Mouse (Mus musculus): ENCODE measurements around the gene Slirp.
A peak's percentile ranks its signal among the peaks of the same experiment; 100 is the strongest.

Slirp gene

GRCm38 (mm10) chr12:87443700-87444122 is at the start of gene Slirp, which contains the start of gene Alkbh1:
TSS of gene Slirp (plus strand) at chr12:87443896.
TSS of gene Alkbh1 (minus strand) at chr12:87444017.
- DNase-seq (ENCODE audit: low spot score in 2 of 2) = peak; percentile 95 to 96

DNA sequence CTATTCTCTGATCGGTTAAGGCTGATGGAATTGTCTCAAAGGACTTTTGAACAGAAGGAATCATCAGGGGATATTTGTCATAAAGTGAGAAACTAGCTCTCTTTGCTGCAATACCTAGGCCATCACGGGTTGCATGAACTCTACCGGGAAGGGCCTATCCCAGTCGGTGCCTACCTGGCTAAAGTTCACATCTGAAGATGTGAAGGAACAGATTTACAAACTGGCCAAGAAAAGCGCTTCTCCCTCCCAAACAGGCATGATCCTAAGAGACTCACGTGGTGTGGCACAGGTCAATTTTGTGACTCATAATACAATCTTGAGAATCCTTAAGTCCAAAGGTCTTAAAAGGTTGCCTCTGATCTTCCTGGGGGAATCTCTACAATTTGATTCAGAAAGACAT is 49.4 kb upstream of the Slirp start:
- no peak for DNase-seq (ENCODE audit: low spot score in 2 of 2)

DNA sequence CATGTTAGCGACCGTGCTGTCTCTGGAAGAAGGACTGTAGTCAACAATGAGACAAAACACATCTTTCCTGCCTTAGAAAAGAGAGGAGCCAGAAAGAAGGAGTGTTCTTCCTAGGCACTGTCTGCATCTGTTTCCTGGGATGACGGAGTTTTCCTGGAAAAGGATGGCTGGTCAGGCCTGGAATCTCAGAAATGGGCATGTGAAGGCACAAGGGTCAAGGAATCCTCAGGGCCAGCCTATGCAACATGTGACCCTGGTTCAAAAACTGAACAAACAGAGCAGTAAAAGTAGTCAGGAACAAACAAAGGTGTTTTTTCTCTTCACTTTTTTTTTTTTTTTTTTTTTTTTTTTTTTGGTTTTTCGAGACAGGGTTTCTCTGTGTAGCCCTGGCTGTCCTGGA is 46.6 kb upstream of the Slirp start:
- DNase-seq (ENCODE audit: low spot score in 2 of 2) = no peak

- DNase-seq (ENCODE audit: low spot score in 2 of 2) = no peak
Observed at GRCm38 (mm10) chr12:87397811-87398417, 45.8 kb upstream of the Slirp start.

- no peak for DNase-seq (ENCODE audit: low spot score in 2 of 2)
Observed at GRCm38 (mm10) chr12:87399119-87399819, 44.4 kb upstream of the Slirp start.

DNA sequence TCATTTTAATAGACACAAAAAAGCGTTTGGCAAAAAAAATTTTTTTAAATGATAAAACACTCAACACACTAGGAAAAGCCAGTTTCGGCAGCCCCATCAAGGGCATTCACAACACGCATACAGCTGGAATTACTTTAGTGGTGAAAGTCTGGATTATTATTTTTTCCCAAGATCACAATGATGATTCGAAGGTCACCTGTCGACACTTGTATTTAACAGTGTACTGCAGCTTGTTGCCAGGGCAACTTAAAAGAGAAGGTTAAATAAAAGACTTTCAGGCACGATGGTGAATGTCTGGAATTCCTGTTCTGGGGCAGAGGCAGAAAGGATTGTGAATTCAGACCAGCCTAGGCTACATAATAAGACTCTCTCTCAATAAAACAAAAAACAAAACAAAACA is 41.8 kb upstream of the Slirp start:
- DNase-seq (ENCODE audit: low spot score in 2 of 2) = no peak

- DNase-seq (ENCODE audit: low spot score in 2 of 2) = no peak
Observed at GRCm38 (mm10) chr12:87405165-87405564, 38.5 kb upstream of the Slirp start.

- DNase-seq (ENCODE audit: low spot score in 2 of 2) = no peak
Observed at GRCm38 (mm10) chr12:87405721-87406120, 38.0 kb upstream of the Slirp start.

- DNase-seq (ENCODE audit: low spot score in 2 of 2) = peak in 1 of 2 experiments; percentile 32
Observed at GRCm38 (mm10) chr12:87407869-87408605, 35.7 kb upstream of the Slirp start.

GRCm38 (mm10) chr12:87409123-87409522 is 34.6 kb upstream of the Slirp start:
- DNase-seq (ENCODE audit: low spot score in 2 of 2) = no peak

- DNase-seq (ENCODE audit: low spot score in 2 of 2) = no peak
Observed at GRCm38 (mm10) chr12:87410999-87411398, 32.7 kb upstream of the Slirp start.

GRCm38 (mm10) chr12:87413179-87413790 is 30.4 kb upstream of the Slirp start:
- DNase-seq (ENCODE audit: low spot score in 2 of 2) = peak; percentile 65 to 80

DNA sequence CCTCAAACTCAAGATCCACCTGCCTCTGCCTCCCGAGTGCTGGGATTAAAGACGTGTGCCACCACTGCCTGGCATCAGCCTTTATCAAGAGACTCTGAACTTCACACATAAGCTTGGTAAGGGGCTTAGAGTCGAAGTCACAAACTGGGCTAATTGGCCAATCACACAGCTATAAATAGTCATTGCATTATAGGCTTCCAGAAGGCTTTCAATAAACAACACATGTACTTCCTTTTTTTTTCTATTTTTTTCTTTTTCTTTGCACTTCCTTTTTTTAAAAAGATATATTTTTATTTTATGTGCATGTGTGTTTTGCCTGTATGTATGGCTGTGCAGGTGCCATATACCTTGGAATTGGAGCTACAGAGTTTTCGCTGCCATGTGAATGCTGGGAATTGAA is 28.3 kb upstream of the Slirp start:
- no peak for DNase-seq (ENCODE audit: low spot score in 2 of 2)

GRCm38 (mm10) chr12:87416690-87417089 is 27.0 kb upstream of the Slirp start:
- DNase-seq (ENCODE audit: low spot score in 2 of 2) = peak; percentile 35 to 57

DNA sequence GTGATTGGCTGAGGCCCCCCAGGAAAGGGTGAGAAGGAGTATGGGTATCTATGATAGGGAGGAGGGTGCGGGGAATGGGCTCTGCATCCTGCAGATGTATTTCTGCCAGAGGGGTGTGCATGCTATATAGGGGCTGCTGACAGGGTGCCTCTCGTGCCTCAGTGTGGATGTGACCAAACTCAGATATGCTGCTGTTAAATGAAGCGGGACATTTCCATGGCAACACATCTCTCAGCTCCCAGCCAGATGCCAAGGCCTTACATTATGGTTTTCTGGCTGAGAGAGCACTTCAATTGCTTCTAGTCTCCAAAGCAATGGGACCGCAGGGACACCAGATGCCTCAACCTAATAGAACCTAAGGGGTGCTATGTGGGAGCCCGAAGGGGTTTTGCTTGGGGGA is 24.8 kb upstream of the Slirp start:
- peak; percentile 48 to 72 for DNase-seq (ENCODE audit: low spot score in 2 of 2)

GRCm38 (mm10) chr12:87419974-87420485 is 23.7 kb upstream of the Slirp start:
- DNase-seq (ENCODE audit: low spot score in 2 of 2) = no peak

DNA sequence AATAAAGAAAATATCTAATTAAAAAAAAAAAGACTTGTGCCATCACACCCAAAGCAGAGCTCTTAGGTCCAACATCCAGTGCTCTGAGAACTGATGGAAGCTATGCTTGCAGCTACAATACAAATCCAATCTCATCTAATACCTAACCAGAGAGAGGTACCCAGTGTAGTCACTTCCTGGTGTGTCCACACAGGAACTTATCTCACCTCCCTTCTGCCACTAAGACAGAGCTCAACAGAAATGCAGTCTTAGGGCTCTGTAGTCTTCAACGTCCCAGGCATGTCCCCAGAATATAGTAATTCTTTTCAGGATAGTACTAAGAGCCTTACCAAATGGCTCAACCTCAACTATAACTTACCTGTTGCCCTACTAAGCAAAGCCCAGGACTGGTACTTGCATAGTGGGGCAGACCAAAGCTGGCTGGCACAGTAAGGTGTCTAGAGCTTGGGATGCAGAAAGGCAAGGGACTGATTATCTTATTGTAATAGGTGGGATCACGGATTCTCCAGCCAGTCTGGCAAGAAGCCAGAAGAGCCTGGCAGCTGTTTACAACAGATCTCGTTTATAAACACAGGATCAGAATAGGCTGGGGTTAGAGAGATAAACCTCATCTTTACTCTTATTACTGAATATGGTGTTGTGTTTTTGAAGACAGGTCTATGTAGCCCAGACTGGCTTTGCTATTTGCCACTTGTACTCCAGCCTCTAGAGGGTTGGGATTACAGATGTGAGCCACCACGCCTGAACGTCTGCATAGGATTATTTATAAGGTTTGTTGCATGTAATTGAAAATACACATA is 21.8 kb upstream of the Slirp start:
- DNase-seq (ENCODE audit: low spot score in 2 of 2) = no peak

GRCm38 (mm10) chr12:87423700-87424099 is 20.0 kb upstream of the Slirp start:
- DNase-seq (ENCODE audit: low spot score in 2 of 2) = no peak

DNA sequence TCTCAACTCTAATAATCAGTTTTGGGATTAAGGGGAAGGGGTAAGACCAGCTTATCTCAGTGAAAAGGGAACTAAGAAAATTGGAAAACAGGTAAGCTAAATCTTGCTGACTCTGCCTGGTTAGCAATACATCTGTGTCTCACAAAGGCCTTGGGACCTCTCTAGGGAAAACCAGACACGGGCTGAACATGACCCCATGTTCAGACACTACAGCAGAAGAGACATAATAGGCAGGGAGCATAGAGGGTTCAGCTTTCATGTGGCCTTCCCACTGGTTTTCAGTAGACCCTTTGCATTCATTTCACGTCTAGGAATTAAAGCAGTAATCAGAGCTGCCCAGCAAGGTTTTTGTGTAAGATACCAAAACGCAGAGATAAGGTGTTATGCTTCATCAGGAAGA is 19.2 kb upstream of the Slirp start:
- no peak for DNase-seq (ENCODE audit: low spot score in 2 of 2)

DNA sequence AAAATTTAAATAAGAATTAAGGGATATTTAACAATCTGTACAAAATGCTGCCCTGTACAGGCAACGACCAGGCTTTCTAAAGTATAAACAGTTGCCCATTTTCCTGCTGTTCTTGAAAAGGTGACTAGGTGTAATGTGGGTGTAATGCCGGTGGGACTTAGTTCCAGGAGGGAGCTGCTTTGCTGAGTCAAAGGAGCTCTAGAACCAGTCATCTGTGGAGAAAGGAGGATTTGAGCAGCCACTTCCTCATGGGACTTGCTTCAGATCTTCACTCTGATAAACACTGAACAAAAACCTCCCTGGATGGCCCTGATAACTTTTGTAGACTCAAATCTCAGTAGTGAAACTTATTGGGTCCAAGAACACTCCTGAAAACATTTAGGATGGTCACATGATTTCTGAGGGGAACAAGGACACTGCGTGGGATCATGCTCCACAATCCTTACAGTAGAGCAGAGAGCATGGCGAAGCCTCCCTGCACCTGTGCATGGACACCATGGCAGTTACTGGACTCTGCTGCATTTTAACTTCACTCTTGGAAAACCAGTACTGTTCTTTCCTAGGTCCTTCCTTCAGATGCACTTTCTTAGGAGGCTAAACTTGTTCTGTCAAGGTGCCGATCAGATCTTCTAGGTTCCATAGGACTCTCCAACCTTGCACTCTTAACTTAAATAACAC is 17.2 kb upstream of the Slirp start:
- no peak for DNase-seq (ENCODE audit: low spot score in 2 of 2)

GRCm38 (mm10) chr12:87428295-87428694 is 15.4 kb upstream of the Slirp start:
- no peak for DNase-seq (ENCODE audit: low spot score in 2 of 2)

Measured in right cerebral cortex, postnatal 10 days (tissue).